Mouse (Mus musculus): ENCODE measurements around the gene Gm20683. TPM values are rescaled to one million over a fixed set of nuclear protein-coding genes. Genes with fewer than 3 reads are reported as not detected.

Gene Gm20683
- polyA plus RNA-seq, 1 experiment = 26.6 TPM

DNA sequence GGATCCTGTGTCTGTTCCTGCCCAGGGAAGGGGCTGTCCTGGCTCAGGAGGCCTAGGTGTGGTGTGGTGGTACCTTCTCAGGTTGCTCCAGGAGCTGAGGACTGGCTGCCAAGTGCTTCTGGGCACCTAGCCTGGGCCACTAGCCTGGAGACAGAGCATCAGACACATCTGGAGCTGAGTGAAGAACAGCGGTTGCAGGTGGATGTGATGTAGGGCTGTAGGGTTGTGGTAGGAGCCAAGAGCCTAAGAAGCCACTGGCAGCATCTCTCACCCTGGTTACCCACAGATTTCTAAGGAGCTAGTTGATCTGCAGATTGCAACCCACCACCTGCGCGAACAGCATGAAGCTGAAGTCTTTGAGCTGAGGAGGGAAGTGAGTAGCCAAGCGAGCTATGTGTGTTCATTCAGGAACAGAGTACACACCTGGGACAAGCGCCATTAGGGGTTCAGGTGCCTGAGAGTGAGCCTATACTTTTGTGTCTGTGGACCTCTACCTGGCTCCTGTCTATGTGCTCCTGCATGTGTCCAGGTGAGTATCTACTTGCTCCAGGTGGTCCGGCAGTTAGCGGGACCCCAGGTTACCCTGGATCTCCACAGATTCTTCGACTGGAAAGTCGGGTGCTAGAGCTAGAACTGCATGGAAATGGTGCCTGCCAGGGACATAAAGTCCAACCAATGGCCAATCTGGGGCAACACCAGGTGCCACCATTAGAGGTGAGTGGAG lies 54.6 kb downstream of the Gm20683 start:
- no peak for DNase-seq (ENCODE audit: low read depth)
- TF ChIP-seq POLR2A (IDR thresholded peaks at IDR 0.05; ENCODE audit: borderline replicate concordance, extremely low read depth, insufficient read depth, insufficient read length, poor library complexity, severe bottlenecking) (no peak), CTCF (IDR thresholded peaks at IDR 0.05; ENCODE audit: borderline replicate concordance, extremely low read depth, insufficient read depth, insufficient read length) (no peak)

DNA sequence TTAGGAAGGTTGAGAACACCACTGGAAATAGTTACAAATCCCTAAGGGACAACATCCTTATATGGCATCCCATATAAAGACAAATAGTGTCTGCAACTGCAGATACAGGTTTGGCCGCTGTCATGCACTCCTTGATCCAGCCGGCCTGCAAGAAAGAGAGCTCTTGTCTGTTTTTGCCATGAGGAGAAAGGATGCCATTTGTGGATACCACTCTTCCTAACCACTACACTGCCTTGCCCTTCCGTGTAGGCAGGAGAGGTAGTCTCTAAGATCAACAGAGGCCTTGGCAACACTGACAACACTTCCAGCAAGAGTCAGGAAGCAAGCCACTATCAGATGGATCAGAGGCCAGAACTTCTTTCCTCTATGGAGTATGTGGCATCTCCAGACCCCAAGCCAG lies 55.3 kb downstream of the Gm20683 start, which contains the start of gene Ccdc78:
TSS of gene Ccdc78 (plus strand) at position 301 of the 400 bp plus-strand sequence.
- no peak for TF ChIP-seq CTCF (IDR thresholded peaks at IDR 0.05; ENCODE audit: borderline replicate concordance, extremely low read depth, insufficient read depth, insufficient read length)
- no peak for TF ChIP-seq POLR2A (IDR thresholded peaks at IDR 0.05; ENCODE audit: borderline replicate concordance, extremely low read depth, insufficient read depth, insufficient read length, poor library complexity, severe bottlenecking)
- DNase-seq (ENCODE audit: low read depth) = no peak

DNA sequence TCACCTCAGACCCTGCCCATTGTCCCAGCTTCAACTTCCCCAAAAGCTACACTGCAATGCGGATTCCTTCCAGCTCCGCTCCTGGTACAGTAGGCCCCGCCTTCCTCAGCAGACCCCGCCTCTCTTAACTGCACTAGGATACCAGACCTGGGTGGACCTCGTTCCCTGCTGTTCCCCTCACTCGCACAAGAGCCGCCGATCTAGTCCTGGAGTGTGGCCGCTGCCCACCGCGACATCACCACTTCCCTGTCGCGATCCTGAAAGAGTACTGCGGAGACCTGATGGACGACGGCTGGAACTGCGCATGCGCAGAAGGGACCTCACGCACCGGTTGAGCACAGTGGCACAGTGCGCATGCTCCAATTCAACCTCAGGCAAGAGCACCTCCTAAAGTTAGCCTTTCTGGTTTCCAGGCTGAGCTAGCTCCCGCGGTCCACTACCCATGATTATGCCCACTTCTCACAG lies 56.2 kb downstream of the Gm20683 start, which contains the start of gene Haghl:
TSS of gene Haghl (minus strand) at position 393 of the 465 bp plus-strand sequence.
- DNase-seq (ENCODE audit: low read depth) = peak; percentile 98
- TF ChIP-seq CTCF (IDR thresholded peaks at IDR 0.05; ENCODE audit: borderline replicate concordance, extremely low read depth, insufficient read depth, insufficient read length) = no peak
- TF ChIP-seq POLR2A (IDR thresholded peaks at IDR 0.05; ENCODE audit: borderline replicate concordance, extremely low read depth, insufficient read depth, insufficient read length, poor library complexity, severe bottlenecking) = peak; percentile 46; the same call in 1 of the 2 replicates

Other genes with a start within 250 kb of the Gm20683 start
- gene Gng13, start 124.6 kb downstream of the Gm20683 start, polyA plus RNA-seq (2012; rRNA removed) = 0.90 and 1.1 TPM in 2 replicates
- 12.4 and 18.7 TPM in 2 replicates for gene Chtf18, start 114.3 kb downstream of the Gm20683 start, polyA plus RNA-seq (2012; rRNA removed)
- 43.2 and 59.4 TPM in 2 replicates for gene Rpusd1, start 114.1 kb downstream of the Gm20683 start, polyA plus RNA-seq (2012; rRNA removed)
- 0.09 TPM in 1 of 2 replicates, not detected in the other for gene Mslnl, start 105.7 kb downstream of the Gm20683 start, polyA plus RNA-seq (2012; rRNA removed)
- 0.07 and 0.19 TPM in 2 replicates for gene Msln, start 87.4 kb downstream of the Gm20683 start, polyA plus RNA-seq (2012; rRNA removed)
- gene Narfl, start 68.0 kb downstream of the Gm20683 start, polyA plus RNA-seq (2012; rRNA removed) = 26.7 and 30.6 TPM in 2 replicates
- gene Haghl, start 56.1 kb downstream of the Gm20683 start, polyA plus RNA-seq (2012; rRNA removed) = 167 and 268 TPM in 2 replicates
- gene Ccdc78, start 55.2 kb downstream of the Gm20683 start, polyA plus RNA-seq (2012; rRNA removed) = 0.08 and 0.11 TPM in 2 replicates
- gene Fam173a, start 48.9 kb downstream of the Gm20683 start, polyA plus RNA-seq (2012; rRNA removed) = 93.9 and 145 TPM in 2 replicates
- 0.12 and 0.21 TPM in 2 replicates for gene AC134908.4, start 46.1 kb downstream of the Gm20683 start, polyA plus RNA-seq (2012; rRNA removed)
- 107 and 109 TPM in 2 replicates for gene Metrn, start 44.6 kb downstream of the Gm20683 start, polyA plus RNA-seq (2012; rRNA removed)
- 91.8 and 101 TPM in 2 replicates for gene Fbxl16, start 32.7 kb downstream of the Gm20683 start, polyA plus RNA-seq (2012; rRNA removed)
- 47.0 and 57.5 TPM in 2 replicates for gene Wdr24, start 18.1 kb downstream of the Gm20683 start, polyA plus RNA-seq (2012; rRNA removed)
- gene Jmjd8, start 12.9 kb downstream of the Gm20683 start, polyA plus RNA-seq (2012; rRNA removed) = 80.0 and 93.6 TPM in 2 replicates
- 252 and 308 TPM in 2 replicates for gene Stub1, start 8.4 kb downstream of the Gm20683 start, polyA plus RNA-seq (2012; rRNA removed)
- 56.2 and 67.3 TPM in 2 replicates for gene Rhbdl1, start 4.5 kb downstream of the Gm20683 start, polyA plus RNA-seq (2012; rRNA removed)
- 88.4 and 111 TPM in 2 replicates for gene Rhot2, start 3.1 kb upstream of the Gm20683 start, polyA plus RNA-seq (2012; rRNA removed)
- gene Wdr90, start 19.7 kb upstream of the Gm20683 start, polyA plus RNA-seq (2012; rRNA removed) = 49.5 and 81.1 TPM in 2 replicates
- 11.7 and 14.8 TPM in 2 replicates for gene Mcrip2, start 27.0 kb upstream of the Gm20683 start, polyA plus RNA-seq (2012; rRNA removed)
- 71.4 and 89.5 TPM in 2 replicates for gene Mettl26, start 33.3 kb upstream of the Gm20683 start, polyA plus RNA-seq (2012; rRNA removed)
- 0.66 and 0.90 TPM in 2 replicates for gene Wfikkn1, start 39.1 kb upstream of the Gm20683 start, polyA plus RNA-seq (2012; rRNA removed)
- 88.3 and 98.8 TPM in 2 replicates for gene Rab40c, start 78.0 kb upstream of the Gm20683 start, polyA plus RNA-seq (2012; rRNA removed)
- 117 and 126 TPM in 2 replicates for gene Pigq, start 103.2 kb upstream of the Gm20683 start, polyA plus RNA-seq (2012; rRNA removed)
- gene Nhlrc4, start 103.2 kb upstream of the Gm20683 start, polyA plus RNA-seq (2012; rRNA removed) = 0.08 and 0.56 TPM in 2 replicates
- 0.66 and 1.0 TPM in 2 replicates for gene A930017K11Rik, start 110.8 kb upstream of the Gm20683 start, polyA plus RNA-seq (2012; rRNA removed)
- 50.4 and 50.5 TPM in 2 replicates for gene Capn15, start 144.0 kb upstream of the Gm20683 start, polyA plus RNA-seq (2012; rRNA removed)
- gene Rab11fip3, start 227.8 kb upstream of the Gm20683 start, polyA plus RNA-seq (2012; rRNA removed) = 68.5 and 82.4 TPM in 2 replicates
- gene Decr2, start 248.6 kb upstream of the Gm20683 start, polyA plus RNA-seq (2012; rRNA removed) = 26.8 and 28.6 TPM in 2 replicates

Data from brain, embryonic 14.5 days (tissue).